Mouse (Mus musculus): ENCODE results near the gene Brms1. TPM values are rescaled to one million over a fixed set of nuclear protein-coding genes. Genes with fewer than 3 reads are reported as not detected.

The Brms1 gene
- total and polyA plus RNA-seq, 2 experiments from 2014 or later, result 1.9 to 20.4 TPM

DNA sequence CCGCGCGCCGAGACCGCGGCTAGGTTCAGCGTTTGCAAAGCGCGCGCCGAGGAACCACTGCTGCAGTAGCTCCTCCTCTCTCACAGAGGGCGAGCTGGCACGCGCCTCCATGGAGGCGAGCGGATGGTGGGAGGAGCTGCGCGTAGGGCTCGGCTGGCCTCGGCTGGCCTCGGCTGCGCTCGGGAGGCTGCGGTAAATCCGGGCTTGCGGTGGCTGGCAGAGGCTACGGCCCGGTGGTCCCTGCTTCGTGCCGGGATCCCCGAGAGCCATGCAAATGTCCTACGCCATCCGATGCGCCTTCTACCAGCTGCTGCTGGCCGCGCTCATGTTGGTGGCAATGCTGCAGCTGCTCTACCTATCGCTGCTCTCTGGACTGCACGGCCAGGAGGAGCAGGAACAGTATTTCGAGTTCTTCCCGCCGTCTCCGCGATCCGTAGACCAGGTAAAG lies 2.4 kb upstream of the Brms1 start, which contains the start of the genes B4gat1 and AC124502.3:
Gene B4gat1, plus strand, starts transcription at position 118 of the 448 bp plus-strand sequence.
Gene AC124502.3, plus strand, starts transcription at position 183 of the 448 bp plus-strand sequence.
- peak within 1 kb of the TSS; percentile 95 for H3K4me2 ChIP-seq (ENCODE audit: low read depth, low read length)
- TF ChIP-seq CTCF (IDR thresholded peaks at IDR 0.05; ENCODE audit: low read depth), result peak; percentile 47; the same call in 1 of the 2 replicates
- no peak for TF ChIP-seq EP300 (IDR thresholded peaks at IDR 0.05; ENCODE audit: low read depth)
- no peaks in the 10 kb centered on the region for H3K27me3 ChIP-seq (ENCODE audit: control insufficient read depth, insufficient read depth, low read length)
- no peaks in the 10 kb centered on the region for H3K36me3 ChIP-seq (replicated peaks; ENCODE audit: control insufficient read depth, insufficient read depth, low read length)
- DNase-seq (ENCODE audit: low spot score), result peak; percentile 91
- no peaks in the 10 kb centered on the region for H3K9me3 ChIP-seq (replicated peaks; ENCODE audit: control insufficient read depth, low read length)
- H3K4me3 ChIP-seq (ENCODE audit: low read depth, low read length), result peak within 1 kb of the TSS; percentile 63
- ATAC-seq (ENCODE audit: insufficient read depth, low read depth), result peak; percentile 88
- H3K27ac ChIP-seq (ENCODE audit: low read depth), result peak within 1 kb of the TSS; percentile 40
- H3K4me1 ChIP-seq (ENCODE audit: control insufficient read depth, insufficient read depth), result peaks cover 22% of the 10 kb centered on the region
- peak within 1 kb of the TSS; percentile 70 for H3K9ac ChIP-seq (replicated peaks; ENCODE audit: low read depth, low read length)
- WGBS, result under 1% methylated on average over 39 of the region's 44 CpGs

DNA sequence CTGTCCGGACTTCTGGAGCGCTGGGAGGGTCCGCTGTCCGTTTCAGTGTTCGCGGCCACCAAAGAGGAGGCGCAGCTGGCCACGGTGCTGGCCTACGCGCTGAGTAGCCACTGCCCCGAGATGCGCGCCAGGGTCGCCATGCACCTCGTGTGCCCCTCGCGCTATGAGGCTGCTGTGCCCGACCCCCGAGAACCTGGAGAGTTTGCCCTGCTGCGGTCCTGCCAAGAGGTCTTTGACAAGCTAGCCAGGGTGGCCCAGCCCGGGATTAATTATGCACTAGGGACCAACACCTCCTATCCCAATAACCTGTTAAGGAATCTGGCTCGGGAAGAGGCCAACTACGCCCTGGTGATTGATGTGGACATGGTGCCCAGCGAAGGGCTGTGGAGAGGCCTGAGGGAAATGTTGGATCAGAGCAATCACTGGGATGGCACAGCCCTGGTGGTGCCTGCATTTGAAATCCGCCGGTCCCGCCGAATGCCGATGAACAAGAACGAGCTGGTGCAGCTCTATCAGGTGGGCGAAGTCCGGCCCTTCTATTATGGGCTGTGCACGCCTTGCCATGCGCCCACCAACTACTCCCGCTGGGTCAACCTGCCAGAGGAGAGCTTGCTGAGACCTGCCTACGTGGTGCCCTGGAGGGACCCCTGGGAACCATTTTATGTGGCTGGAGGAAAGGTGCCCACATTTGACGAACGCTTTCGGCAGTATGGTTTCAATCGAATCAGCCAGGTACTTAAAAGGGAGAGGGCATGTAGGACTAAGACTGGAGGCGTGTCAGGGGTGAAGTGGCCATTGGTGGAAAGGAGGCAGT lies 1.6 kb upstream of the Brms1 start:
- H3K4me1 ChIP-seq (ENCODE audit: control insufficient read depth, insufficient read depth), result peaks cover 22% of the 10 kb centered on the region
- no peaks in the 10 kb centered on the region for H3K36me3 ChIP-seq (replicated peaks; ENCODE audit: control insufficient read depth, insufficient read depth, low read length)
- peak overlapping the region; percentile 70 for H3K9ac ChIP-seq (replicated peaks; ENCODE audit: low read depth, low read length)
- no peaks in the 10 kb centered on the region for H3K27me3 ChIP-seq (ENCODE audit: control insufficient read depth, insufficient read depth, low read length)
- no peak for TF ChIP-seq CTCF (IDR thresholded peaks at IDR 0.05; ENCODE audit: low read depth)
- no peaks in the 10 kb centered on the region for H3K9me3 ChIP-seq (replicated peaks; ENCODE audit: control insufficient read depth, low read length)
- ATAC-seq (ENCODE audit: insufficient read depth, low read depth) (0 out of 2 replicates have a peak, but pooled peaks have one; percentile 10), DNase-seq (ENCODE audit: low spot score) (no peak)
- H3K4me3 ChIP-seq (ENCODE audit: low read depth, low read length), result peak overlapping the region; percentile 63
- peak overlapping the region; percentile 40; the same call in 1 of the 2 replicates for H3K27ac ChIP-seq (ENCODE audit: low read depth)
- 14% methylated on average over 41 of the region's 41 CpGs for WGBS
- H3K4me2 ChIP-seq (ENCODE audit: low read depth, low read length), result peak overlapping the region; percentile 95

DNA sequence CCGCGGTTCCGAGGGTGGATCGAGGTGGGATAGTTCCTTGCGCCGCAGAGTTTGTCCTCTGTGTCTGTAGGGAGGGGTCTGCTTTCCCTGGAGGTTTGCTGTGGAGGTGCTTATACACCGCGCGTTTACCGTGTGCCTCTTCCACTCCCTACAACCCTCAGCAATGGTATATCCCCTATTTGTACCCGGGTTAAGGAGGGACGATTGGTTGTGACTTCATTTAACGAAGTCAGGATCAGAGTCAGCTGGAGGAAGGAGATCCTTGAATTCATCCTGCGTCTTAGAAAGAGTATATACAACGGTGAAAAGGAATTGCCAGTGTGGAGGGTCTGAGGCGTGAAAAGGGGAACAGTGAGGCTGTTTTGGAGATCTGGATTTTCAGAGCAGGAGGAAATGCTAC lies 434 bp downstream of the Brms1 start:
- H3K4me1 ChIP-seq (ENCODE audit: control insufficient read depth, insufficient read depth), result peaks cover 22% of the 10 kb centered on the region
- H3K36me3 ChIP-seq (replicated peaks; ENCODE audit: control insufficient read depth, insufficient read depth, low read length), result peaks cover 12% of the 10 kb centered on the region
- no peaks in the 10 kb centered on the region for H3K27me3 ChIP-seq (ENCODE audit: control insufficient read depth, insufficient read depth, low read length)
- no peaks in the 10 kb centered on the region for H3K9me3 ChIP-seq (replicated peaks; ENCODE audit: control insufficient read depth, low read length)
- no peak for DNase-seq (ENCODE audit: low spot score)
- no peak for TF ChIP-seq EP300 (IDR thresholded peaks at IDR 0.05; ENCODE audit: low read depth)
- TF ChIP-seq CTCF (IDR thresholded peaks at IDR 0.05; ENCODE audit: low read depth), result no peak
- peak overlapping the region; percentile 95 for H3K4me2 ChIP-seq (ENCODE audit: low read depth, low read length)
- peak overlapping the region; percentile 63 for H3K4me3 ChIP-seq (ENCODE audit: low read depth, low read length)
- 1% methylated on average over 16 of the region's 16 CpGs for WGBS
- H3K9ac ChIP-seq (replicated peaks; ENCODE audit: low read depth, low read length), result peak overlapping the region; percentile 80
- peak overlapping the region; percentile 61 for H3K27ac ChIP-seq (ENCODE audit: low read depth)
- no peak for ATAC-seq (ENCODE audit: insufficient read depth, low read depth)

DNA sequence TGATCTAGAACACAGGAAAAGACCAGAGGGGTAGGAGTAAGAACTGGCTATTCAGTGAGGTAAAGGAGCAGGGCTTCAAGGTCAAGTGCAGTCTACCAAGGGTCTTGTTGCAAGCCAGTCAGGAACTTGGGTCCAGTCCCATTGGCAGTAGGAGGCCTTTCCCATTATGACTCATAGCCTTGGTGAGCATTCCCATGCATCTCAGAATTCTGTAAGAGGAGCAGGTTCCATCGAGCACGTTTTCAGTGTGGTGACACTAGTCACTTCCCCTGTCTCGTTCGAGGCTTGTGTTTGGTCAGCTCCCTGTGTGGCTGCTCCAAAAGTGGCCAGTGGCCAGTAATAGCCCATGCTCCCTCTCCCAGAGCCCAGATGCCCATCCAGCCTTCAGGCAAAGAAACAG lies 4.4 kb downstream of the Brms1 start:
- no peak overlapping the region for H3K27ac ChIP-seq (ENCODE audit: low read depth)
- WGBS, result 56% methylated on average over 4 of the region's 4 CpGs
- H3K27me3 ChIP-seq (ENCODE audit: control insufficient read depth, insufficient read depth, low read length), result no peaks in the 10 kb centered on the region
- no peak for ATAC-seq (ENCODE audit: insufficient read depth, low read depth)
- H3K36me3 ChIP-seq (replicated peaks; ENCODE audit: control insufficient read depth, insufficient read depth, low read length), result peaks cover 44% of the 10 kb centered on the region
- H3K9ac ChIP-seq (replicated peaks; ENCODE audit: low read depth, low read length), result no peak overlapping the region
- no peak overlapping the region for H3K4me3 ChIP-seq (ENCODE audit: low read depth, low read length)
- no peaks in the 10 kb centered on the region for H3K9me3 ChIP-seq (replicated peaks; ENCODE audit: control insufficient read depth, low read length)
- no peak for DNase-seq (ENCODE audit: low spot score)
- H3K4me2 ChIP-seq (ENCODE audit: low read depth, low read length), result no peak overlapping the region
- TF ChIP-seq EP300 (IDR thresholded peaks at IDR 0.05; ENCODE audit: low read depth) (no peak), CTCF (IDR thresholded peaks at IDR 0.05; ENCODE audit: low read depth) (no peak)
- peaks cover 6% of the 10 kb centered on the region for H3K4me1 ChIP-seq (ENCODE audit: control insufficient read depth, insufficient read depth)

DNA sequence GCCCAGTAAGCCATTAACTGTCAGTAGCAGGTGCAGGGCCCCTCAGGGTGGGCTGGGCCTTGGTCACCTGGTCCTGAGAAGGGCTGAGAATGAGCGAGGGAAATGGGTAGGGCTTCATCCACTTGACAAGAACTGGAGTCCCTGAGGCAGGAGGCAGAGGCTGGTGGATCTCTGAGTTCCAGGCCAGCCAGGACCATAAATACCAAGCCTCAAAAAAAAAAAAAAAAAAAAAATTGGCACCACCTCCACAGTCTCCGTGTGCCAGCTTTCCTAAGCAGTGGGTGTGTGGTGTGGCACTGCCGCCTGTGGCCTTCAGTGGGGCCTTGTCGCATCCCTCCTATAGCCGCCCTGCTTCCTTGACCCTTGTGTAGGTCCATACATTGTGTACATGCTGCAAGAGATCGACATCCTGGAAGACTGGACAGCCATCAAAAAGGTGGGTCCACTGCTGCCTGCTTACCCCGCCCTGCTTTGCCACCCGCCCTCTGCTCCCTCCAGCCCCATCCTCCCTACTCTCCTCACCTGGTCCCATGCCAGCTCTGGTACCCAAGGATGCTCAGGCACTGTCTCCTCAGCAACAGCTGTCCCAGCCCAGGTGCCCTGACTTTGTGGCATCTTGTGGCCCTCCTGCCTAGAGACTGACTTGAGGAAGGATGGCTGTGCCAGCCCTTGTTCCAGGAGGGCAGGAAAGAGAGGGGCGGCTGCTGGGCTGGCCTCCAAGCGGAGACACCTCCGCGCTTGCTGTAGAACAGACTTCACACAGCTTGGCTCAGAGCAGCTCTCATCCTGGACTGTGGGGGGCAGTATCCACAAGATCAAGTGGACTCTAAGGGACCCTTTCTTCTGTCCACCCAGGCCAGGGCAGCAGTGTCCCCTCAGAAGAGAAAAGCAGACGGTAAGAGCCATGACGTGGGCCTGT lies 7.2 kb downstream of the Brms1 start:
- 78% methylated on average over 14 of the region's 14 CpGs for WGBS
- ATAC-seq (ENCODE audit: insufficient read depth, low read depth) (no peak), DNase-seq (ENCODE audit: low spot score) (no peak)
- Histone ChIP-seq H3K4me2 (ENCODE audit: low read depth, low read length) (no peak overlapping the region), H3K9me3 (replicated peaks; ENCODE audit: control insufficient read depth, low read length) (no peaks in the 10 kb centered on the region), H3K27me3 (ENCODE audit: control insufficient read depth, insufficient read depth, low read length) (peaks cover 12% of the 10 kb centered on the region; the same call in 1 of the 2 replicates), H3K27ac (ENCODE audit: low read depth) (no peak overlapping the region), H3K4me1 (ENCODE audit: control insufficient read depth, insufficient read depth) (peaks cover 10% of the 10 kb centered on the region), H3K4me3 (ENCODE audit: low read depth, low read length) (no peak overlapping the region), H3K9ac (replicated peaks; ENCODE audit: low read depth, low read length) (no peak overlapping the region), H3K36me3 (replicated peaks; ENCODE audit: control insufficient read depth, insufficient read depth, low read length) (peaks cover 44% of the 10 kb centered on the region)
- no peak for TF ChIP-seq CTCF (IDR thresholded peaks at IDR 0.05; ENCODE audit: low read depth)
- TF ChIP-seq EP300 (IDR thresholded peaks at IDR 0.05; ENCODE audit: low read depth), result no peak

All from heart, postnatal 0 days (tissue).